Mouse (Mus musculus): Measurements from ENCODE around the gene Babam2. TPM values are rescaled to one million over a fixed set of nuclear protein-coding genes. Genes with fewer than 3 reads are reported as not detected.

Babam2 gene
- polyA plus RNA-seq, 1 experiment from 2014 or later: 37.3 TPM

DNA sequence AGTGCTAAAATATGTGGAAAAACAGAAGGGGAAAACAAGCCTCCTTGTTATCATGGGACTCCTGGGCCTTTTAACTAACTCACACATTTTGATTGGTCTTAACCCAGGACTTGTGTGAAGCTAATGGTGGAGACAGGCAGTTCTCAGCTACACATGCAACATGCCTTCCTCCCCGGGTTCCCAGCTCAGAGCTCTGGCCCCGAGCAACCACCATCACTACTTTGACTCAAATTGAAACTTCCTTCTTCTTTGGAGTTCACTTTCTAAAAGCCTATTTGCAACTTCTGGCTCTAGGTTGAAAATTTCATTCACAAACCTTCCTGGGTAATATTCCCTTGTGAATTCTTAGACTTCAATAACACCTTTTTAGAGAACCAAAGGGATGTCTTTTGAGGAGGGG is 315.6 kb downstream of the Babam2 start:
- 85% methylated on average over 2 of the region's 2 CpGs for WGBS
- H3K4me1 ChIP-seq (ENCODE audit: control insufficient read depth in 2 of 2, insufficient read depth in 2 of 2, low read length in 2 of 2): peaks cover 0 to 2% of the 10 kb centered on the region in 2 experiments; a peak in 1 of 4 replicates
- H3K9me3 ChIP-seq (ENCODE audit: control insufficient read depth, low read length): no peaks in the 10 kb centered on the region
- H3K27me3 ChIP-seq (ENCODE audit: control insufficient read depth, insufficient read depth, low read length): no peaks in the 10 kb centered on the region
- no peak overlapping the region for H3K4me2 ChIP-seq (ENCODE audit: low read length)
- no peak overlapping the region for H3K4me3 ChIP-seq (ENCODE audit: control insufficient read depth in 1 of 2, insufficient read depth in 1 of 2, low read depth in 1 of 2, low read length in 2 of 2)
- H3K36me3 ChIP-seq (ENCODE audit: control insufficient read depth, insufficient read depth, low read length): no peaks in the 10 kb centered on the region
- no peak overlapping the region for H3K27ac ChIP-seq (replicated peaks in 1 of 2; ENCODE audit: control insufficient read depth in 1 of 2, insufficient read depth in 1 of 2, low read depth in 2 of 2, low read length in 2 of 2)
- no peak overlapping the region for H3K9ac ChIP-seq (ENCODE audit: low read length)
- ATAC-seq (ENCODE audit: insufficient number of reproducible peaks, insufficient read depth, low FRiP score, low read depth): no peak

DNA sequence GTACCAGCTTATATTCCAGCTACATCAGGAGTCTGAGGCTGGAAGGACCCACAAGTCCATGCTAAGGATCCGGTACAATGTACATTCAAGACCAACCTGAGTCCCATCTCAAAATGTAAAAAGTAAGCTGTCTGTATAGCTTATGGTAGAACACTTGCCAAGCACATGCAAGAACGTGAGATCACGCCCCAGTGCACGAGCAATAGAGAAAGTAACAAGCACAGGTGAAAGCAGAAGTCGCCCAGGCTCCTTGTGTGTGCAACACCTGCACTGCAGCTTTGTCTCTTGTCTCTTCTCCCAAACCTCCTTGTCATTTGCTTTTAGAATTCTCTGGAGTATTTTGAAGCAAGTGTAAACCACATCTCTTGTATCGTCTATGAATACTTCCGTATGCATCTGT is 317.3 kb downstream of the Babam2 start:
- no peak for ATAC-seq (ENCODE audit: insufficient number of reproducible peaks, insufficient read depth, low FRiP score, low read depth)
- Histone ChIP-seq H3K4me3 (ENCODE audit: control insufficient read depth in 1 of 2, insufficient read depth in 1 of 2, low read depth in 1 of 2, low read length in 2 of 2) (no peak overlapping the region), H3K27me3 (ENCODE audit: control insufficient read depth, insufficient read depth, low read length) (no peaks in the 10 kb centered on the region), H3K27ac (replicated peaks in 1 of 2; ENCODE audit: control insufficient read depth in 1 of 2, insufficient read depth in 1 of 2, low read depth in 2 of 2, low read length in 2 of 2) (no peak overlapping the region), H3K9me3 (ENCODE audit: control insufficient read depth, low read length) (no peaks in the 10 kb centered on the region), H3K4me2 (ENCODE audit: low read length) (no peak overlapping the region), H3K9ac (ENCODE audit: low read length) (no peak overlapping the region), H3K36me3 (ENCODE audit: control insufficient read depth, insufficient read depth, low read length) (no peaks in the 10 kb centered on the region), H3K4me1 (ENCODE audit: control insufficient read depth in 2 of 2, insufficient read depth in 2 of 2, low read length in 2 of 2) (peaks cover 0 to 3% of the 10 kb centered on the region in 2 experiments; a peak in 2 of 4 replicates)
- 86% methylated on average over 7 of the region's 7 CpGs for WGBS

- WGBS: 51% methylated on average over 9 of the region's 9 CpGs
- no peak overlapping the region for H3K4me3 ChIP-seq (ENCODE audit: control insufficient read depth in 1 of 2, insufficient read depth in 1 of 2, low read depth in 1 of 2, low read length in 2 of 2)
- no peak for ATAC-seq (ENCODE audit: insufficient number of reproducible peaks, insufficient read depth, low FRiP score, low read depth)
- no peak overlapping the region for H3K27ac ChIP-seq (replicated peaks in 1 of 2; ENCODE audit: control insufficient read depth in 1 of 2, insufficient read depth in 1 of 2, low read depth in 2 of 2, low read length in 2 of 2)
- H3K9me3 ChIP-seq (ENCODE audit: control insufficient read depth, low read length): no peaks in the 10 kb centered on the region
- no peak overlapping the region for H3K4me2 ChIP-seq (ENCODE audit: low read length)
- peaks cover 0 to 3% of the 10 kb centered on the region in 2 experiments; a peak in 2 of 4 replicates for H3K4me1 ChIP-seq (ENCODE audit: control insufficient read depth in 2 of 2, insufficient read depth in 2 of 2, low read length in 2 of 2)
- H3K36me3 ChIP-seq (ENCODE audit: control insufficient read depth, insufficient read depth, low read length): no peaks in the 10 kb centered on the region
- H3K9ac ChIP-seq (ENCODE audit: low read length): no peak overlapping the region
- no peaks in the 10 kb centered on the region for H3K27me3 ChIP-seq (ENCODE audit: control insufficient read depth, insufficient read depth, low read length)
These were observed 318.5 kb downstream of the Babam2 start for GRCm38 (mm10) chr5:32015949-32016478.

- ATAC-seq (ENCODE audit: insufficient number of reproducible peaks, insufficient read depth, low FRiP score, low read depth): no peak
- no peak overlapping the region for H3K27ac ChIP-seq (replicated peaks in 1 of 2; ENCODE audit: control insufficient read depth in 1 of 2, insufficient read depth in 1 of 2, low read depth in 2 of 2, low read length in 2 of 2)
These were observed 320.2 kb downstream of the Babam2 start for GRCm38 (mm10) chr5:32017686-32018085.

GRCm38 (mm10) chr5:32018276-32018675 is 320.8 kb downstream of the Babam2 start:
- Histone ChIP-seq H3K27ac (replicated peaks in 1 of 2; ENCODE audit: control insufficient read depth in 1 of 2, insufficient read depth in 1 of 2, low read depth in 2 of 2, low read length in 2 of 2) (no peak overlapping the region), H3K27me3 (ENCODE audit: control insufficient read depth, insufficient read depth, low read length) (no peaks in the 10 kb centered on the region), H3K4me1 (ENCODE audit: control insufficient read depth in 2 of 2, insufficient read depth in 2 of 2, low read length in 2 of 2) (peaks cover 0 to 3% of the 10 kb centered on the region in 2 experiments; a peak in 2 of 4 replicates), H3K9ac (ENCODE audit: low read length) (no peak overlapping the region), H3K9me3 (ENCODE audit: control insufficient read depth, low read length) (no peaks in the 10 kb centered on the region), H3K4me2 (ENCODE audit: low read length) (no peak overlapping the region), H3K4me3 (ENCODE audit: control insufficient read depth in 1 of 2, insufficient read depth in 1 of 2, low read depth in 1 of 2, low read length in 2 of 2) (no peak overlapping the region), H3K36me3 (ENCODE audit: control insufficient read depth, insufficient read depth, low read length) (no peaks in the 10 kb centered on the region)
- no peak for ATAC-seq (ENCODE audit: insufficient number of reproducible peaks, insufficient read depth, low FRiP score, low read depth)
- WGBS: 76% methylated on average over 2 of the region's 2 CpGs

More at GRCm38 (mm10) chr5:32017686-32018085, 320.2 kb downstream of the Babam2 start:
- Histone ChIP-seq H3K9me3 (ENCODE audit: control insufficient read depth, low read length) (no peaks in the 10 kb centered on the region), H3K9ac (ENCODE audit: low read length) (no peak overlapping the region), H3K36me3 (ENCODE audit: control insufficient read depth, insufficient read depth, low read length) (no peaks in the 10 kb centered on the region), H3K27me3 (ENCODE audit: control insufficient read depth, insufficient read depth, low read length) (no peaks in the 10 kb centered on the region), H3K4me1 (ENCODE audit: control insufficient read depth in 2 of 2, insufficient read depth in 2 of 2, low read length in 2 of 2) (peaks cover 0 to 3% of the 10 kb centered on the region in 2 experiments; a peak in 2 of 4 replicates), H3K4me2 (ENCODE audit: low read length) (no peak overlapping the region), H3K4me3 (ENCODE audit: control insufficient read depth in 1 of 2, insufficient read depth in 1 of 2, low read depth in 1 of 2, low read length in 2 of 2) (no peak overlapping the region)
- 15% methylated on average over 3 of the region's 3 CpGs for WGBS

- Histone ChIP-seq H3K9me3 (ENCODE audit: control insufficient read depth, low read length) (no peaks in the 10 kb centered on the region), H3K36me3 (ENCODE audit: control insufficient read depth, insufficient read depth, low read length) (no peaks in the 10 kb centered on the region), H3K4me2 (ENCODE audit: low read length) (no peak overlapping the region), H3K9ac (ENCODE audit: low read length) (no peak overlapping the region), H3K4me3 (ENCODE audit: control insufficient read depth in 1 of 2, insufficient read depth in 1 of 2, low read depth in 1 of 2, low read length in 2 of 2) (no peak overlapping the region), H3K4me1 (ENCODE audit: control insufficient read depth in 2 of 2, insufficient read depth in 2 of 2, low read length in 2 of 2) (peaks cover 3 to 16% of the 10 kb centered on the region in 2 experiments; a peak in 3 of 4 replicates), H3K27ac (replicated peaks in 1 of 2; ENCODE audit: control insufficient read depth in 1 of 2, insufficient read depth in 1 of 2, low read depth in 2 of 2, low read length in 2 of 2) (no peak overlapping the region), H3K27me3 (ENCODE audit: control insufficient read depth, insufficient read depth, low read length) (no peaks in the 10 kb centered on the region)
- no peak for ATAC-seq (ENCODE audit: insufficient number of reproducible peaks, insufficient read depth, low FRiP score, low read depth)
- 81% methylated on average over 3 of the region's 3 CpGs for WGBS
These were observed 332.4 kb downstream of the Babam2 start for GRCm38 (mm10) chr5:32029834-32030433.

DNA sequence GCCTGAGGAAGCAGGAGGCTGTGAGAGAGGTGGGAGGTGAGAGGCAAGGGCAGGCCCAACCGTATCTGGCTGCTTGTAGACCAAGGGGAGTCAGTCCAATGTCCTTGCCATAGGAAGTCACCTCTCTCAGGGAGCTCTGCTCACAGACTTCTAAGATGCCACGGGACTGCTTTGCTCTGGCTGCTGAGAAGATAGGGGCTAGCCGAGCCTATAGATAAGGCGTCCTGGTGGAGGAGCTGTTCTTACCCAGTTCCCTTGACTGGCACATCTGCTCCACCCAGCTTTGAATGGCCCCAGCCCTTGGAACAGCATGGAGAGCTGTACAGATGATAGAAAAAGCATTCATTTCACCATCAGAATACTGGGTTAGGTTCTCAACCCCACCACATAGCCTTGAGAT is 335.7 kb downstream of the Babam2 start:
- Histone ChIP-seq H3K4me2 (ENCODE audit: low read length) (no peak overlapping the region), H3K27ac (replicated peaks in 1 of 2; ENCODE audit: control insufficient read depth in 1 of 2, insufficient read depth in 1 of 2, low read depth in 2 of 2, low read length in 2 of 2) (no peak overlapping the region), H3K9me3 (ENCODE audit: control insufficient read depth, low read length) (no peaks in the 10 kb centered on the region), H3K4me1 (ENCODE audit: control insufficient read depth in 2 of 2, insufficient read depth in 2 of 2, low read length in 2 of 2) (peaks cover 3 to 24% of the 10 kb centered on the region in 2 experiments; a peak in 3 of 4 replicates), H3K36me3 (ENCODE audit: control insufficient read depth, insufficient read depth, low read length) (no peaks in the 10 kb centered on the region), H3K9ac (ENCODE audit: low read length) (no peak overlapping the region), H3K27me3 (ENCODE audit: control insufficient read depth, insufficient read depth, low read length) (no peaks in the 10 kb centered on the region), H3K4me3 (ENCODE audit: control insufficient read depth in 1 of 2, insufficient read depth in 1 of 2, low read depth in 1 of 2, low read length in 2 of 2) (no peak overlapping the region)
- no peak for ATAC-seq (ENCODE audit: insufficient number of reproducible peaks, insufficient read depth, low FRiP score, low read depth)
- WGBS: 12% methylated on average over 4 of the region's 4 CpGs

GRCm38 (mm10) chr5:32033621-32034020 is 336.1 kb downstream of the Babam2 start:
- Histone ChIP-seq H3K4me2 (ENCODE audit: low read length) (no peak overlapping the region), H3K9ac (ENCODE audit: low read length) (no peak overlapping the region), H3K4me3 (ENCODE audit: control insufficient read depth in 1 of 2, insufficient read depth in 1 of 2, low read depth in 1 of 2, low read length in 2 of 2) (no peak overlapping the region), H3K36me3 (ENCODE audit: control insufficient read depth, insufficient read depth, low read length) (no peaks in the 10 kb centered on the region), H3K4me1 (ENCODE audit: control insufficient read depth in 2 of 2, insufficient read depth in 2 of 2, low read length in 2 of 2) (peaks cover 3 to 24% of the 10 kb centered on the region in 2 experiments; a peak in 3 of 4 replicates), H3K9me3 (ENCODE audit: control insufficient read depth, low read length) (no peaks in the 10 kb centered on the region), H3K27ac (replicated peaks in 1 of 2; ENCODE audit: control insufficient read depth in 1 of 2, insufficient read depth in 1 of 2, low read depth in 2 of 2, low read length in 2 of 2) (no peak overlapping the region), H3K27me3 (ENCODE audit: control insufficient read depth, insufficient read depth, low read length) (no peaks in the 10 kb centered on the region)
- ATAC-seq (ENCODE audit: insufficient number of reproducible peaks, insufficient read depth, low FRiP score, low read depth): no peak

All from heart, embryonic 14.5 days (tissue).